Comparison of ENCODE assay signal across 19 mouse cellular contexts in the genomic region with DNA sequence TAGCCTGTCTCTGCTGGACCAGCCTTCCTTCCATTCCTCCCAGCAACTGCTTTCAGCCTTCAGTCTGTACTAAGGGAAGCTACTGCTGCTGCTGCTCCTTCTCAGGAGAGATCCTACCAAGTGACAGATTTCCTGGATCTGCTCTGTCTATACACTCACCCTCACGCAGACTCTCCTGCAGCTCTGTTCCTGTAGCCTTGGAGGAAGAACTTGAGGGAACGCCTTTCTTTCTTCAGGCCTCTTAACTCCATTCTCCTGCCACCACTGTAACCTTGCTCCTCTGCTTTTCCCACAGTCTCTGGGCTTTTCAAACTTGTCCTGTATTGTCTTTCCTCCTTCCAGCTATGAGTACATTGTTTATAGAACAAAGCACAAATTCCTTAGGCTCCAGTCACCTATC. TPM values are rescaled to one million over a fixed set of nuclear protein-coding genes. Genes with fewer than 3 reads are reported as not detected.
A peak's percentile ranks its signal among the peaks of the same experiment; 100 is the strongest.
DNase-seq lines count a peak whose midpoint lies in the region; ATAC-seq and TF ChIP-seq lines count a peak whose summit lies in the region.
"Had no signal": no experiment of that assay in that cellular context is flagged by ENCODE, and none has a peak within 500 bp of the region (broad histone marks: within the 10 kb centered on the region; RNA-seq: fewer than 3 reads in every experiment).

No protein-coding gene starts in this region.

- H3K36me3 ChIP-seq in heart, postnatal 0 days (replicated peaks; ENCODE audit: control insufficient read depth, insufficient read depth, low read length), result peaks cover 18% of the 10 kb centered on the region; the same call in 1 of the 2 replicates
- H3K36me3 ChIP-seq in heart, adult 2 months (ENCODE audit: control insufficient read depth, insufficient read depth, low read length), result no peaks in the 10 kb centered on the region
- peaks cover 60% of the 10 kb centered on the region for H3K36me3 ChIP-seq in erythroblast, embryonic 14.5 days (ENCODE audit: control insufficient read depth)
- peaks cover 7% of the 10 kb centered on the region; the same call in 1 of the 2 replicates for H3K36me3 ChIP-seq in liver, postnatal 0 days (replicated peaks; ENCODE audit: insufficient read depth, low read length)

- no peak for DNase-seq in heart, postnatal 0 days (ENCODE audit: low spot score)
- DNase-seq in heart, adult 2 months, result no peak
- peak; percentile 99 for DNase-seq in R1 (ENCODE audit: low read depth, low spot score)
- DNase-seq in liver, postnatal 0 days, result no peak
- DNase-seq in thymus, postnatal 0 days (ENCODE audit: low spot score), result no peak
- DNase-seq in lung, postnatal 25 days (ENCODE audit: low spot score), result no peak
- DNase-seq in gastrocnemius, adult 2 months, result no peak
- DNase-seq: adrenal gland, postnatal 10 days; cerebellum, postnatal 14 days; heart, postnatal 14 days; left cerebral cortex, postnatal 4 days; right cerebral cortex, postnatal 14 days; thymus, postnatal 25 days had no signal

- no peak for TF ChIP-seq CTCF in heart, postnatal 0 days (IDR thresholded peaks at IDR 0.05; ENCODE audit: low read depth)
- no peak for TF ChIP-seq CTCF in heart, adult 2 months (IDR thresholded peaks at IDR 0.05)
- no peak for TF ChIP-seq CTCF in liver, postnatal 0 days (IDR thresholded peaks at IDR 0.05; ENCODE audit: low read depth)
- no peak for TF ChIP-seq CTCF in gastrocnemius, adult 2 months (IDR thresholded peaks at IDR 0.05)

- H3K27ac ChIP-seq in heart, postnatal 0 days (ENCODE audit: low read depth), result 0 out of 2 replicates have a peak overlapping the region, but pooled peaks have one; percentile 7
- H3K27ac ChIP-seq in heart, adult 2 months, result no peak overlapping the region
- peak overlapping the region; percentile 46; the same call in 1 of the 2 replicates for H3K27ac ChIP-seq in liver, postnatal 0 days (ENCODE audit: low read depth)
- no peak overlapping the region for H3K27ac ChIP-seq in gastrocnemius, adult 2 months
- H3K27ac ChIP-seq: kidney, embryonic 15.5 days; layer of hippocampus, adult 2 months; midbrain, embryonic 13.5 days had no signal

- no peak for ATAC-seq in heart, postnatal 0 days (ENCODE audit: insufficient read depth, low read depth)
- peak; percentile 47 for ATAC-seq in liver, postnatal 0 days
- ATAC-seq: inflammation-experienced regulatory T-cells, adult 6 months; midbrain, embryonic 13.5 days; Patski had no signal

- 64% methylated on average over 2 of the region's 2 CpGs for WGBS in heart, postnatal 0 days
- WGBS in heart, adult 2 months, result 46% methylated on average over 2 of the region's 2 CpGs
- 65% methylated on average over 2 of the region's 2 CpGs for WGBS in liver, postnatal 0 days (ENCODE audit: insufficient replicate concordance)

- no peak overlapping the region for H3K4me3 ChIP-seq in heart, postnatal 0 days (ENCODE audit: low read depth, low read length)
- no peak overlapping the region for H3K4me3 ChIP-seq in heart, adult 2 months
- peak overlapping the region; percentile 38 for H3K4me3 ChIP-seq in erythroblast, embryonic 14.5 days (replicated peaks)
- H3K4me3 ChIP-seq in liver, postnatal 0 days (ENCODE audit: low read depth, low read length), result no peak overlapping the region
- no peak overlapping the region for H3K4me3 ChIP-seq in gastrocnemius, adult 2 months
- H3K4me3 ChIP-seq: kidney, embryonic 15.5 days; layer of hippocampus, adult 2 months; midbrain, embryonic 13.5 days had no signal

- no peak for TF ChIP-seq EP300 in heart, postnatal 0 days (IDR thresholded peaks at IDR 0.05; ENCODE audit: low read depth)
- no peak for TF ChIP-seq EP300 in heart, adult 2 months (IDR thresholded peaks at IDR 0.05; ENCODE audit: insufficient read depth, low read depth, low read length)
- no peak for TF ChIP-seq EP300 in liver, postnatal 0 days (IDR thresholded peaks at IDR 0.05; ENCODE audit: low read depth)

- H3K4me1 ChIP-seq in heart, postnatal 0 days (ENCODE audit: control insufficient read depth, insufficient read depth), result no peaks in the 10 kb centered on the region
- peaks cover 1% of the 10 kb centered on the region; the same call in 1 of the 2 replicates for H3K4me1 ChIP-seq in heart, adult 2 months (ENCODE audit: control insufficient read depth, insufficient read depth, low read length)
- H3K4me1 ChIP-seq in erythroblast, embryonic 14.5 days (ENCODE audit: control insufficient read depth), result peaks cover 65% of the 10 kb centered on the region
- H3K4me1 ChIP-seq in liver, postnatal 0 days (ENCODE audit: insufficient read depth), result no peaks in the 10 kb centered on the region; the same call in 1 of the 2 replicates
- H3K4me1 ChIP-seq: kidney, embryonic 15.5 days; midbrain, embryonic 13.5 days had no signal

- H3K27me3 ChIP-seq in heart, postnatal 0 days (ENCODE audit: control insufficient read depth, insufficient read depth, low read length), result no peaks in the 10 kb centered on the region
- H3K27me3 ChIP-seq in heart, adult 2 months (ENCODE audit: control insufficient read depth, insufficient read depth, low read length), result no peaks in the 10 kb centered on the region
- no peaks in the 10 kb centered on the region for H3K27me3 ChIP-seq in erythroblast, embryonic 14.5 days (ENCODE audit: control insufficient read depth)
- H3K27me3 ChIP-seq in liver, postnatal 0 days (ENCODE audit: insufficient read depth, low read length), result no peaks in the 10 kb centered on the region
- H3K27me3 ChIP-seq: kidney, embryonic 15.5 days; Patski had no signal

- intact Hi-C loops in heart, adult 2 months (cut with DNase I), result no loop called here
- intact Hi-C loops in gastrocnemius, adult 2 months (cut with DNase I), result no loop called here

- H3K4me2 ChIP-seq in heart, postnatal 0 days (ENCODE audit: low read depth, low read length), result no peak overlapping the region
- peak overlapping the region; percentile 46 for H3K4me2 ChIP-seq in liver, postnatal 0 days (ENCODE audit: low read depth, low read length)
- H3K4me2 ChIP-seq: kidney, embryonic 15.5 days; midbrain, embryonic 13.5 days had no signal

- no peak overlapping the region for H3K9ac ChIP-seq in heart, postnatal 0 days (replicated peaks; ENCODE audit: low read depth, low read length)
- H3K9ac ChIP-seq in heart, adult 2 months (ENCODE audit: low read depth, low read length), result no peak overlapping the region
- H3K9ac ChIP-seq in liver, postnatal 0 days (replicated peaks), result peak overlapping the region; percentile 11; the same call in 1 of the 2 replicates
- H3K9ac ChIP-seq: kidney, embryonic 15.5 days; midbrain, embryonic 13.5 days had no signal

- no peaks in the 10 kb centered on the region for H3K79me2 ChIP-seq in heart, adult 2 months (replicated peaks; ENCODE audit: control insufficient read depth, insufficient read depth, low read length)

- no peak for TF ChIP-seq POLR2A in heart, adult 2 months (IDR thresholded peaks at IDR 0.05; ENCODE audit: insufficient read depth, low read depth, low read length)

- no peaks in the 10 kb centered on the region for H3K9me3 ChIP-seq in heart, postnatal 0 days (replicated peaks; ENCODE audit: control insufficient read depth, low read length)
- H3K9me3 ChIP-seq in erythroblast, embryonic 14.5 days (ENCODE audit: control insufficient read depth, low read length), result no peaks in the 10 kb centered on the region
- H3K9me3 ChIP-seq in liver, postnatal 0 days (ENCODE audit: low read length), result no peaks in the 10 kb centered on the region
- H3K9me3 ChIP-seq: kidney, embryonic 15.5 days; midbrain, embryonic 13.5 days had no signal

RNA-seq across cellular contexts. Expression of a gene that starts 37.3 kb away (rescaled TPM):
- 10.7 and 14.0 TPM in 2 replicates for total RNA-seq in heart, postnatal 0 days (2014; rRNA removed; ENCODE audit: low replicate concordance)
- polyA plus RNA-seq in heart, postnatal 0 days (2015; fragmentation: Nextera tagmentation; extraction: Ambion mirVana), result 25.7 and 27.5 TPM in 2 replicates
- total RNA-seq in heart, adult 2 months (2021), result 10 to 100 TPM; 12.0 to 14.6 TPM
- 7.9 and 11.6 TPM in 2 replicates for polyA plus RNA-seq in heart, adult 2 months (2012; rRNA removed)
- 0.44 and 0.58 TPM in 2 replicates for polyA plus RNA-seq in erythroblast, embryonic 14.5 days (2012)
- polyA plus RNA-seq in liver, postnatal 0 days (2015; fragmentation: Nextera tagmentation; extraction: Ambion mirVana), result 18.4 and 18.5 TPM in 2 replicates
- 40.9 and 42.1 TPM in 2 replicates for polyA plus RNA-seq in thymus, postnatal 0 days (2015; fragmentation: Nextera tagmentation; extraction: Ambion mirVana)
- 10 to 100 TPM; 22.2 to 23.2 TPM for total RNA-seq in gastrocnemius, adult 2 months (2021)

RNA-seq across cellular contexts. Expression of a gene that starts 39.4 kb away (rescaled TPM):
- total RNA-seq in heart, postnatal 0 days (2014; rRNA removed; ENCODE audit: low replicate concordance), result 3.2 and 3.6 TPM in 2 replicates
- 1.2 and 1.4 TPM in 2 replicates for polyA plus RNA-seq in heart, postnatal 0 days (2015; fragmentation: Nextera tagmentation; extraction: Ambion mirVana)
- under 1 TPM; 0.70 to 0.86 TPM for total RNA-seq in heart, adult 2 months (2021)
- polyA plus RNA-seq in heart, adult 2 months (2012; rRNA removed), result 2.4 and 3.2 TPM in 2 replicates
- polyA plus RNA-seq in erythroblast, embryonic 14.5 days (2012), result 0.02 and 0.12 TPM in 2 replicates
- 0.43 and 0.52 TPM in 2 replicates for polyA plus RNA-seq in liver, postnatal 0 days (2015; fragmentation: Nextera tagmentation; extraction: Ambion mirVana)
- 0.39 and 0.44 TPM in 2 replicates for polyA plus RNA-seq in thymus, postnatal 0 days (2015; fragmentation: Nextera tagmentation; extraction: Ambion mirVana)
- total RNA-seq in gastrocnemius, adult 2 months (2021), result under 1 TPM; 0.22 to 0.54 TPM

Comparison
In these comparisons a context has a peak if more than half of its experiments do, and no peak if none do; other contexts are left out.
1. H3K27ac ChIP-seq: peak in heart, postnatal 0 days (single experiment) and liver, postnatal 0 days (single experiment); none in heart, adult 2 months (single experiment) and gastrocnemius, adult 2 months (single experiment).